Comparison of ENCODE assay signal across 10 mouse cellular contexts in genomic region chr2:91517186-91517585, GRCm38 (mm10). TPM values are rescaled to one million over a fixed set of nuclear protein-coding genes. Genes with fewer than 3 reads are reported as not detected.
DNase-seq lines count a peak whose midpoint lies in the region; ATAC-seq and TF ChIP-seq lines count a peak whose summit lies in the region.
"Had no signal": no experiment of that assay in that cellular context is flagged by ENCODE, and none has a peak within 500 bp of the region (broad histone marks: within the 10 kb centered on the region; RNA-seq: fewer than 3 reads in every experiment).

No protein-coding gene starts in this region.

- no peak overlapping the region for H3K9ac ChIP-seq in neural tube, embryonic 11.5 days (ENCODE audit: low read length)
- no peak overlapping the region for H3K9ac ChIP-seq in neural tube, embryonic 15.5 days (replicated peaks)
- no peak overlapping the region for H3K9ac ChIP-seq in intestine, embryonic 16.5 days (ENCODE audit: low read depth, low read length)
- H3K9ac ChIP-seq in stomach, postnatal 0 days (ENCODE audit: low read length), result no peak overlapping the region
- H3K9ac ChIP-seq: forebrain, embryonic 13.5 days had no signal

- H3K4me3 ChIP-seq in heart, embryonic 10.5 days, result no peak overlapping the region
- H3K4me3 ChIP-seq in neural tube, embryonic 11.5 days (ENCODE audit: low read depth, low read length), result no peak overlapping the region
- H3K4me3 ChIP-seq in neural tube, embryonic 15.5 days (replicated peaks), result no peak overlapping the region
- H3K4me3 ChIP-seq in intestine, embryonic 16.5 days (ENCODE audit: low read length), result no peak overlapping the region
- H3K4me3 ChIP-seq in stomach, postnatal 0 days (ENCODE audit: low read depth, low read length), result no peak overlapping the region
- H3K4me3 ChIP-seq: forebrain, embryonic 13.5 days had no signal

- H3K4me2 ChIP-seq in neural tube, embryonic 11.5 days (ENCODE audit: low read depth), result no peak overlapping the region
- H3K4me2 ChIP-seq in neural tube, embryonic 15.5 days, result no peak overlapping the region
- H3K4me2 ChIP-seq in intestine, embryonic 16.5 days (ENCODE audit: low read depth, low read length), result no peak overlapping the region
- H3K4me2 ChIP-seq in stomach, postnatal 0 days (replicated peaks; ENCODE audit: low read depth), result no peak overlapping the region
- H3K4me2 ChIP-seq: forebrain, embryonic 13.5 days had no signal

- H3K9me3 ChIP-seq in heart, embryonic 10.5 days, result no peaks in the 10 kb centered on the region
- H3K9me3 ChIP-seq in neural tube, embryonic 11.5 days (ENCODE audit: control insufficient read depth, low read length), result no peaks in the 10 kb centered on the region
- H3K9me3 ChIP-seq in neural tube, embryonic 15.5 days (replicated peaks), result no peaks in the 10 kb centered on the region
- no peaks in the 10 kb centered on the region for H3K9me3 ChIP-seq in intestine, embryonic 16.5 days (ENCODE audit: control insufficient read depth, low read length)
- no peaks in the 10 kb centered on the region for H3K9me3 ChIP-seq in stomach, postnatal 0 days (ENCODE audit: control insufficient read depth, low read length)
- H3K9me3 ChIP-seq: forebrain, embryonic 13.5 days had no signal

- H3K27ac ChIP-seq in heart, embryonic 10.5 days, result no peak overlapping the region
- no peak overlapping the region for H3K27ac ChIP-seq in neural tube, embryonic 11.5 days (ENCODE audit: low read depth, low read length)
- H3K27ac ChIP-seq in neural tube, embryonic 15.5 days (replicated peaks), result no peak overlapping the region
- no peak overlapping the region for H3K27ac ChIP-seq in intestine, embryonic 16.5 days (ENCODE audit: low read length)
- H3K27ac ChIP-seq in stomach, postnatal 0 days (replicated peaks), result peak overlapping the region; percentile 53; the same call in 1 of the 2 replicates
- H3K27ac ChIP-seq: forebrain, embryonic 13.5 days had no signal

- no peaks in the 10 kb centered on the region for H3K27me3 ChIP-seq in heart, embryonic 10.5 days (ENCODE audit: insufficient read depth, poor library complexity, severe bottlenecking)
- H3K27me3 ChIP-seq in neural tube, embryonic 11.5 days (ENCODE audit: control insufficient read depth, insufficient read depth, low read length), result no peaks in the 10 kb centered on the region
- no peaks in the 10 kb centered on the region for H3K27me3 ChIP-seq in neural tube, embryonic 15.5 days (replicated peaks)
- no peaks in the 10 kb centered on the region for H3K27me3 ChIP-seq in intestine, embryonic 16.5 days (replicated peaks; ENCODE audit: control insufficient read depth, insufficient read depth, low read length)
- no peaks in the 10 kb centered on the region for H3K27me3 ChIP-seq in stomach, postnatal 0 days (ENCODE audit: control insufficient read depth, insufficient read depth, low read length)
- H3K27me3 ChIP-seq: CH12.LX; forebrain, embryonic 13.5 days had no signal

- TF ChIP-seq EP300 in stomach, postnatal 0 days (optimal IDR thresholded peaks at IDR 0.05), result no peak

- TF ChIP-seq CTCF in stomach, postnatal 0 days (IDR thresholded peaks at IDR 0.05; ENCODE audit: low read depth), result peak; percentile 27

- WGBS in heart, embryonic 10.5 days, result 13% methylated on average over 2 of the region's 2 CpGs
- 15% methylated on average over 2 of the region's 2 CpGs for WGBS in neural tube, embryonic 11.5 days
- 9% methylated on average over 2 of the region's 2 CpGs for WGBS in neural tube, embryonic 15.5 days
- 23% methylated on average over 2 of the region's 2 CpGs for WGBS in intestine, embryonic 16.5 days
- 15% methylated on average over 2 of the region's 2 CpGs for WGBS in stomach, postnatal 0 days

- H3K4me1 ChIP-seq in heart, embryonic 10.5 days, result peaks cover 8% of the 10 kb centered on the region; the same call in 1 of the 2 replicates
- no peaks in the 10 kb centered on the region for H3K4me1 ChIP-seq in neural tube, embryonic 11.5 days (ENCODE audit: control insufficient read depth, insufficient read depth, low read length)
- H3K4me1 ChIP-seq in neural tube, embryonic 15.5 days, result no peaks in the 10 kb centered on the region
- H3K4me1 ChIP-seq in intestine, embryonic 16.5 days (ENCODE audit: control insufficient read depth, insufficient read depth, low read length), result peaks cover 4% of the 10 kb centered on the region; the same call in 1 of the 2 replicates
- H3K4me1 ChIP-seq in stomach, postnatal 0 days (replicated peaks; ENCODE audit: control insufficient read depth, insufficient read depth), result peaks cover 3% of the 10 kb centered on the region; the same call in 1 of the 2 replicates

- DNase-seq in heart, adult 18-20 months, result peak; percentile 26 to 38
- no peak for DNase-seq in heart, embryonic 10.5 days (ENCODE audit: low spot score)
- DNase-seq in neural tube, embryonic 11.5 days (ENCODE audit: low spot score), result peak; percentile 41
- peak; percentile 67 for DNase-seq in stomach, postnatal 0 days (ENCODE audit: low spot score)
- no peak for DNase-seq in thymus, postnatal 14 days
- DNase-seq in urinary bladder, adult 2 months (ENCODE audit: low spot score), result no peak

- H3K36me3 ChIP-seq in heart, embryonic 10.5 days, result peaks cover 3% of the 10 kb centered on the region
- no peaks in the 10 kb centered on the region; the same call in 1 of the 2 replicates for H3K36me3 ChIP-seq in neural tube, embryonic 11.5 days (ENCODE audit: control insufficient read depth, insufficient read depth, low read length)
- no peaks in the 10 kb centered on the region for H3K36me3 ChIP-seq in neural tube, embryonic 15.5 days
- 0 out of 2 replicates have a peak, but pooled peaks cover 4% of the 10 kb centered on the region for H3K36me3 ChIP-seq in intestine, embryonic 16.5 days (ENCODE audit: control insufficient read depth, insufficient read depth, low read length)
- H3K36me3 ChIP-seq in stomach, postnatal 0 days (ENCODE audit: control insufficient read depth, insufficient read depth, low read length), result peaks cover 2% of the 10 kb centered on the region

- no peak; the same call in 1 of the 2 replicates for ATAC-seq in neural tube, embryonic 11.5 days (ENCODE audit: insufficient read depth, low FRiP score, low TSS enrichment)
- ATAC-seq in neural tube, embryonic 15.5 days (ENCODE audit: low FRiP score), result no peak
- ATAC-seq in intestine, embryonic 16.5 days, result peak; percentile 62
- peak; percentile 88 for ATAC-seq in stomach, postnatal 0 days (ENCODE audit: low FRiP score, low TSS enrichment)
- ATAC-seq: forebrain, embryonic 13.5 days had no signal

RNA-seq across cellular contexts. Expression of gene Ckap5, which starts 9.4 kb away (rescaled TPM):
- 10 to 100 TPM; 49.1 to 50.4 TPM for total RNA-seq in heart, adult 18-20 months (2021)
- polyA plus RNA-seq in heart, embryonic 10.5 days (2016; fragmentation: Nextera tagmentation; extraction: Ambion mirVana), result 77.2 and 82.6 TPM in 2 replicates
- 131 TPM in 2 replicates for polyA plus RNA-seq in neural tube, embryonic 11.5 days (2014; fragmentation: Nextera tagmentation; extraction: Ambion mirVana)
- 95.3 and 98.4 TPM in 2 replicates for polyA plus RNA-seq in neural tube, embryonic 15.5 days (2015; fragmentation: Nextera tagmentation; extraction: Ambion mirVana)
- 40.0 and 48.2 TPM in 2 replicates for polyA plus RNA-seq in intestine, embryonic 16.5 days (2015; fragmentation: Nextera tagmentation; extraction: Ambion mirVana)
- 19.4 and 30.8 TPM in 2 replicates for polyA plus RNA-seq in stomach, postnatal 0 days (2015; fragmentation: Nextera tagmentation; extraction: Ambion mirVana)
- polyA plus RNA-seq in urinary bladder, adult 2 months (2012; rRNA removed), result 19.6 and 22.9 TPM in 2 replicates

RNA-seq across cellular contexts. Expression of gene Lrp4, which starts 59.9 kb away (rescaled TPM):
- 10 to 100 TPM in 1 of 2 experiments, 1 to 10 TPM in 1; 9.4 to 10.4 TPM for total RNA-seq in heart, adult 18-20 months (2021)
- polyA plus RNA-seq in heart, embryonic 10.5 days (2016; fragmentation: Nextera tagmentation; extraction: Ambion mirVana), result 4.6 and 5.7 TPM in 2 replicates
- 5.4 and 5.8 TPM in 2 replicates for polyA plus RNA-seq in neural tube, embryonic 11.5 days (2014; fragmentation: Nextera tagmentation; extraction: Ambion mirVana)
- 6.8 and 7.3 TPM in 2 replicates for polyA plus RNA-seq in neural tube, embryonic 15.5 days (2015; fragmentation: Nextera tagmentation; extraction: Ambion mirVana)
- 8.2 and 8.3 TPM in 2 replicates for polyA plus RNA-seq in intestine, embryonic 16.5 days (2015; fragmentation: Nextera tagmentation; extraction: Ambion mirVana)
- polyA plus RNA-seq in stomach, postnatal 0 days (2015; fragmentation: Nextera tagmentation; extraction: Ambion mirVana), result 3.0 and 3.4 TPM in 2 replicates
- polyA plus RNA-seq in urinary bladder, adult 2 months (2012; rRNA removed), result 4.4 and 5.8 TPM in 2 replicates

Comparison
In these comparisons a context has a peak if more than half of its experiments do, and no peak if none do; other contexts are left out.
1. DNase-seq: peak in heart, adult 18-20 months (2 of 2), neural tube, embryonic 11.5 days (single experiment) and stomach, postnatal 0 days (single experiment); none in heart, embryonic 10.5 days (single experiment), thymus, postnatal 14 days (single experiment) and urinary bladder, adult 2 months (single experiment).
2. ATAC-seq: peak in intestine, embryonic 16.5 days (single experiment) and stomach, postnatal 0 days (single experiment); none in neural tube, embryonic 11.5 days (single experiment) and neural tube, embryonic 15.5 days (single experiment).